Mouse (Mus musculus): ENCODE data around the gene Chadl. TPM values are rescaled to one million over a fixed set of nuclear protein-coding genes. Genes with fewer than 3 reads are reported as not detected.

Gene Chadl
- total and polyA plus RNA-seq, 3 experiments, result 0.21 to 0.51 TPM; not detected in 1

DNA sequence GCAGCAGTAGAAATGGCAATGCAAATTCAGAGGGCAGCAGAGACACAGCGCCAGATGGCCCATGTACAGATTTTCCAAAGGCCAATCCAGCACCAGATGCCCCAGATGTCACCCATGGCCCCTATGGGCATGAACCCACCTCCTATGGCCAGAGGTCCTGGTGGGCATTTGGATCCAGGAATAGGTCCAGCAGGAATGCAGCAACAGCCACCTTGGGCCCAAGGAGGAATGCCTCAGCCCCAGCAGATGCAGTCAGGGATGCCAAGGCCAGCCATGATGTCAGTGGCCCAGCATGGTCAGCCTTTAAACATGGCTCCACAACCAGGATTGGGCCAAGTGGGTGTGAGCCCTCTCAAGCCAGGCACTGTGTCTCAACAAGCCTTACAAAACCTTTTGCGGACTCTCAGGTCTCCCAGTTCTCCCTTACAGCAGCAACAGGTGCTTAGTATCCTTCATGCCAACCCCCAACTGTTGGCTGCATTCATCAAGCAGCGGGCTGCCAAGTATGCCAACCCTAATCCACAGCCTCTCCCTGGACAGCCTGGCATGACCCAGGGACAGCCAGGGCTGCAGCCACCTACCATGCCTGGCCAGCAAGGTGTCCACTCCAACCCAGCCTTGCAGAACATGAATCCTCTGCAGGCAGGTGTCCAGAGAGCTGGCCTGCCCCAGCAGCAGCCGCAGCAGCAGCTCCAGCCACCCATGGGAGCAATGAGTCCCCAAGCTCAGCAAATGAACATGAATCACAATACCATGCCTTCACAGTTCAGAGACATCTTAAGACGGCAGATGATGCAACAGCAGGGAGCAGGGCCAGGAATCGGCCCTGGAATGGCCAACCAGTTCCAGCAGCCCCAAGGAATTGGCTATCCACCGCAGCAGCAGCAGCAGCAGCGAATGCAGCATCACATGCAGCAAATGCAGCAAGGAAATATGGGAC lies 47.3 kb downstream of the Chadl start:
- no peaks in the 10 kb centered on the region for H3K79me2 ChIP-seq (replicated peaks; ENCODE audit: control insufficient read depth, extremely low read depth, insufficient read depth, poor library complexity, severe bottlenecking)
- no peaks in the 10 kb centered on the region for H3K9me3 ChIP-seq (replicated peaks; ENCODE audit: low read length)
- H3K4me2 ChIP-seq (ENCODE audit: insufficient read depth, low read depth, poor library complexity, severe bottlenecking), result no peak overlapping the region
- no peaks in the 10 kb centered on the region for H3K4me1 ChIP-seq (ENCODE audit: control insufficient read depth in 1 of 2, insufficient read depth in 2 of 2)
- no peak overlapping the region for H3K4me3 ChIP-seq (replicated peaks in 1 of 3; ENCODE audit: low read depth in 2 of 3, low read length in 2 of 3, poor library complexity in 1 of 3)
- peaks cover 44 to 68% of the 10 kb centered on the region in 2 experiments for H3K36me3 ChIP-seq (replicated peaks in 1 of 2; ENCODE audit: control insufficient read depth in 1 of 2, insufficient read depth in 1 of 2, low read length in 1 of 2)
- TF ChIP-seq ELF1 (IDR thresholded peaks at IDR 0.05; ENCODE audit: low read depth, low read length) (no peak), IRF4 (IDR thresholded peaks at IDR 0.05; ENCODE audit: low read depth, low read length) (no peak), EP300 (IDR thresholded peaks at IDR 0.05; ENCODE audit: low read length) (no peak), POLR2AphosphoS2 (IDR thresholded peaks at IDR 0.05; ENCODE audit: low read depth, low read length) (no peak), MAX (IDR thresholded peaks at IDR 0.05; ENCODE audit: low read length) (no peak), MAFK (IDR thresholded peaks at IDR 0.05; ENCODE audit: insufficient replicate concordance, low read length) (no peak), RCOR1 (conservative IDR thresholded peaks at IDR 0.05; ENCODE audit: low read depth, low read length) (no peak), MAZ (IDR thresholded peaks at IDR 0.05; ENCODE audit: low read depth, low read length) (no peak), MYC (IDR thresholded peaks at IDR 0.05; ENCODE audit: low read depth, low read length) (no peak), GABPA (IDR thresholded peaks at IDR 0.05; ENCODE audit: insufficient replicate concordance, low read depth, low read length) (no peak), ZC3H11A (IDR thresholded peaks at IDR 0.05; ENCODE audit: low read depth, low read length) (no peak), UBTF (IDR thresholded peaks at IDR 0.05; ENCODE audit: low read depth, low read length) (no peak), USF2 (conservative IDR thresholded peaks at IDR 0.05; ENCODE audit: low read depth, low read length) (no peak), BHLHE40 (IDR thresholded peaks at IDR 0.05; ENCODE audit: low read depth, low read length) (no peak), CTCF (conservative IDR thresholded peaks at IDR 0.05 in 1 of 2, IDR thresholded peaks at IDR 0.05 in 1 of 2; ENCODE audit: low read depth in 2 of 2, low read length in 2 of 2) (no peak), E2F4 (IDR thresholded peaks at IDR 0.05; ENCODE audit: insufficient replicate concordance, low read depth, low read length) (no peak), ZKSCAN1 (IDR thresholded peaks at IDR 0.05; ENCODE audit: borderline replicate concordance, low read depth, low read length) (no peak), JUN (IDR thresholded peaks at IDR 0.05; ENCODE audit: insufficient read depth, low read depth, low read length) (no peak), TBP (conservative IDR thresholded peaks at IDR 0.05; ENCODE audit: low read depth, low read length) (no peak), JUND (conservative IDR thresholded peaks at IDR 0.05; ENCODE audit: low read depth, low read length) (no peak)
- dilution Hi-C loops (cut with MboI; ENCODE audit: extremely low pct_ligation_motif_present, extremely low pct_unique_long_range_greater_than_20kb, low sequenced_read_pairs), result no loop called here
- H3K27ac ChIP-seq (ENCODE audit: insufficient read depth, low read depth), result no peak overlapping the region
- no peaks in the 10 kb centered on the region for H3K27me3 ChIP-seq (replicated peaks)
- in situ Hi-C loops (cut with MboI; ENCODE audit: low pct_ligation_motif_present, low pct_unique_long_range_greater_than_20kb, low sequenced_read_pairs), result no loop called here
- no peak overlapping the region for H3K9ac ChIP-seq (ENCODE audit: insufficient read depth, low read depth)
- DNase-seq (ENCODE audit: extremely low read depth), result no peak

Other genes starting within 250 kb of the Chadl start
- gene Rbx1, start 231.0 kb downstream of the Chadl start, total RNA-seq (2012; rRNA removed), result 238 and 249 TPM in 2 replicates
- 177 and 178 TPM in 2 replicates for gene Rbx1, start 231.0 kb downstream of the Chadl start, total RNA-seq (2014; rRNA removed)
- 151 and 184 TPM in 2 replicates for gene Rbx1, start 231.0 kb downstream of the Chadl start, polyA plus RNA-seq (2012; ENCODE audit: insufficient read length, low read depth)
- 16.4 and 17.4 TPM in 2 replicates for gene Ep300, start 111.9 kb downstream of the Chadl start, total RNA-seq (2012; rRNA removed)
- gene Ep300, start 111.9 kb downstream of the Chadl start, total RNA-seq (2014; rRNA removed), result 4.7 and 5.9 TPM in 2 replicates
- gene Ep300, start 111.9 kb downstream of the Chadl start, polyA plus RNA-seq (2012; ENCODE audit: insufficient read length, low read depth), result 23.1 and 33.2 TPM in 2 replicates
- 29.7 and 40.8 TPM in 2 replicates for gene L3mbtl2, start 33.4 kb downstream of the Chadl start, total RNA-seq (2012; rRNA removed)
- 26.4 and 29.2 TPM in 2 replicates for gene L3mbtl2, start 33.4 kb downstream of the Chadl start, total RNA-seq (2014; rRNA removed)
- gene L3mbtl2, start 33.4 kb downstream of the Chadl start, polyA plus RNA-seq (2012; ENCODE audit: insufficient read length, low read depth), result 37.3 and 40.0 TPM in 2 replicates
- gene Zc3h7b, start 47.8 kb upstream of the Chadl start, total RNA-seq (2012; rRNA removed), result 19.7 and 20.4 TPM in 2 replicates
- gene Zc3h7b, start 47.8 kb upstream of the Chadl start, total RNA-seq (2014; rRNA removed), result 7.9 and 8.4 TPM in 2 replicates
- 37.2 and 43.1 TPM in 2 replicates for gene Zc3h7b, start 47.8 kb upstream of the Chadl start, polyA plus RNA-seq (2012; ENCODE audit: insufficient read length, low read depth)
- gene Rangap1, start 48.2 kb upstream of the Chadl start, total RNA-seq (2012; rRNA removed), result 180 and 227 TPM in 2 replicates
- 128 and 130 TPM in 2 replicates for gene Rangap1, start 48.2 kb upstream of the Chadl start, total RNA-seq (2014; rRNA removed)
- gene Rangap1, start 48.2 kb upstream of the Chadl start, polyA plus RNA-seq (2012; ENCODE audit: insufficient read length, low read depth), result 207 and 213 TPM in 2 replicates
- 12.8 and 14.9 TPM in 2 replicates for gene Tef, start 105.1 kb upstream of the Chadl start, total RNA-seq (2012; rRNA removed)
- 14.4 and 14.7 TPM in 2 replicates for gene Tef, start 105.1 kb upstream of the Chadl start, total RNA-seq (2014; rRNA removed)
- 15.8 and 17.2 TPM in 2 replicates for gene Tef, start 105.1 kb upstream of the Chadl start, polyA plus RNA-seq (2012; ENCODE audit: insufficient read length, low read depth)
- gene Tob2, start 161.5 kb upstream of the Chadl start, total RNA-seq (2012; rRNA removed), result 21.8 and 25.3 TPM in 2 replicates
- 5.0 and 5.6 TPM in 2 replicates for gene Tob2, start 161.5 kb upstream of the Chadl start, total RNA-seq (2014; rRNA removed)
- gene Tob2, start 161.5 kb upstream of the Chadl start, polyA plus RNA-seq (2012; ENCODE audit: insufficient read length, low read depth), result 18.9 and 22.0 TPM in 2 replicates
- gene Phf5a, start 174.6 kb upstream of the Chadl start, total RNA-seq (2012; rRNA removed), result 86.3 and 126 TPM in 2 replicates
- 116 and 137 TPM in 2 replicates for gene Phf5a, start 174.6 kb upstream of the Chadl start, total RNA-seq (2014; rRNA removed)
- gene Phf5a, start 174.6 kb upstream of the Chadl start, polyA plus RNA-seq (2012; ENCODE audit: insufficient read length, low read depth), result 177 and 228 TPM in 2 replicates
- 177 and 190 TPM in 2 replicates for gene Aco2, start 175.0 kb upstream of the Chadl start, total RNA-seq (2012; rRNA removed)
- gene Aco2, start 175.0 kb upstream of the Chadl start, total RNA-seq (2014; rRNA removed), result 150 and 161 TPM in 2 replicates
- 205 and 222 TPM in 2 replicates for gene Aco2, start 175.0 kb upstream of the Chadl start, polyA plus RNA-seq (2012; ENCODE audit: insufficient read length, low read depth)
- gene Polr3h, start 229.0 kb upstream of the Chadl start, total RNA-seq (2012; rRNA removed), result 59.3 and 64.9 TPM in 2 replicates
- gene Polr3h, start 229.0 kb upstream of the Chadl start, total RNA-seq (2014; rRNA removed), result 40.5 and 40.7 TPM in 2 replicates
- 153 and 224 TPM in 2 replicates for gene Polr3h, start 229.0 kb upstream of the Chadl start, polyA plus RNA-seq (2012; ENCODE audit: insufficient read length, low read depth)
- 0.08 and 0.13 TPM in 2 replicates for gene Csdc2, start 239.5 kb upstream of the Chadl start, total RNA-seq (2012; rRNA removed)
- gene Csdc2, start 239.5 kb upstream of the Chadl start, total RNA-seq (2014; rRNA removed), result not detected in 2 replicates
- gene Csdc2, start 239.5 kb upstream of the Chadl start, polyA plus RNA-seq (2012; ENCODE audit: insufficient read length, low read depth), result 0.43 and 0.45 TPM in 2 replicates

All from CH12.LX (cell line).